16 mouse cellular contexts compared by ENCODE assay signal in genomic region chr2:4730161-4730560, GRCm38 (mm10). TPM values are rescaled to one million over a fixed set of nuclear protein-coding genes. Genes with fewer than 3 reads are reported as not detected.
DNase-seq lines count a peak whose midpoint lies in the region.
"Had no signal": no experiment of that assay in that cellular context is flagged by ENCODE, and none has a peak within 500 bp of the region (broad histone marks: within the 10 kb centered on the region; RNA-seq: fewer than 3 reads in every experiment).

No protein-coding gene starts in this region.

- intact Hi-C loops in heart, postnatal 36 days (cut with DNase I) = no loop called here

- peak; percentile 9 for DNase-seq in 416B (ENCODE audit: low read depth)
- peak; percentile 51 for DNase-seq in CD4-positive helper T cell, adult 2 months (ENCODE audit: low read depth, low spot score)
- peak; percentile 6 for DNase-seq in induced T-regulatory cell, adult 2 months (ENCODE audit: low read depth)
- DNase-seq in thymus, postnatal 36 days = peak; percentile 3 to 8
- no peak for DNase-seq in right cerebral cortex, postnatal 10 days (ENCODE audit: low spot score in 2 of 2)
- DNase-seq in heart, postnatal 36 days = no peak
- DNase-seq: adrenal gland, postnatal 10 days; cerebellum, adult 11 months; cerebellum, adult 9-10 months; cerebellum, postnatal 36 days; kidney, adult 9 months; kidney, postnatal 10 days; layer of hippocampus, postnatal 36 days; lung, embryonic 14.5 days; right cerebral cortex, adult 18-20 months; right cerebral cortex, postnatal 4 days had no signal

RNA-seq across cellular contexts. Expression of gene Bend7, which starts 12.5 kb away (rescaled TPM):
- total RNA-seq in heart, postnatal 36 days (2021) = 1 to 10 TPM; 6.0 to 6.8 TPM

Comparison
In these comparisons a context has a peak if more than half of its experiments do, and no peak if none do; other contexts are left out.
1. DNase-seq: peak in 416B (single experiment), CD4-positive helper T cell, adult 2 months (single experiment), induced T-regulatory cell, adult 2 months (single experiment) and thymus, postnatal 36 days (2 of 2); none in right cerebral cortex, postnatal 10 days (0 of 2) and heart, postnatal 36 days (0 of 2).